Mouse (Mus musculus): ENCODE data around the gene Mnd1.

Mnd1 gene

DNA sequence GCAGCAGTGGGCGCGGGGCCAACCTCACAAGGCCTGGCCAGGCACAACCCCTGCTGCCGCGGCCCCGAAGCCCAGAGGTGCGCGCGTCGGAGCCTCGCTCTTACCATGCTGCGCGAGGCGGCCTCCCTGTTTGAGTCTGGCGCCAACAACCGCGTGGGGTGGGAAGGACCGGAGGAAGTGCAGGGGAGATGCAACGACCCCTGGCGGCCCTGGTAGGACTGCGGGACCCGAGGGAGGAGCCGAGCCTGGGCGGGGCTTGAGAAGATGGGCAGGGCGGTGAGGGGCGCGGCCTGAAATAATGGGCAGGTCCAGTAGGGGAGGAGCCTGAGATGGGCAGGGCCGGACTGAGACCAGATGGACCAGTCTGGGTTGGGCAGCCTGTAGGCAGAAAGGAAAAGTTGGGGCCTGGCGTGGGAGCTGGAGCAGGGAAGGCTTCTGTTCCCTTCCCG lies at the start of gene Mnd1:
Gene Mnd1 (minus strand): TSS at position 229 of the 449 bp plus-strand sequence.
- peak; percentile 99 for DNase-seq (ENCODE audit: extremely low spot score, low spot score)

DNA sequence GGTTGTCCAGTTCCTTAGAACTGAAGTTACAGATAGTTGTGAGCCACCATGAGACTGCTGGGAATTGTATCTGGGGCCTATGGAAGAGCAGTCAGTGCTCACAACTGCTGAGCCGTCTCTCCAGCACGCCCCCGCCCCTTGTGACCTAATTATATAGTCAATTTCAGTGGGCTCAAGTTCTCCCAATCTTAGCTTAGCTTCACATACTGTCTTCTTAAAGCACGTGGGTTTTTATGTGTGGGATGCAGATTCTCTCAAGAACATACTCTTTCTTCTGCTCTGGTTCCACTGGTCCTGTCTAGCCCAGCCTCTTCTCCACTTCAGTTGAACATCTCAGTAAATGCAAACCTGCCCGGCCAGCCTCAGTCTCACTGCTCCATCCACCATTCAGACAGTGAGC lies 49.1 kb upstream of the Mnd1 start:
- no peak for DNase-seq (ENCODE audit: extremely low spot score, low spot score)

DNA sequence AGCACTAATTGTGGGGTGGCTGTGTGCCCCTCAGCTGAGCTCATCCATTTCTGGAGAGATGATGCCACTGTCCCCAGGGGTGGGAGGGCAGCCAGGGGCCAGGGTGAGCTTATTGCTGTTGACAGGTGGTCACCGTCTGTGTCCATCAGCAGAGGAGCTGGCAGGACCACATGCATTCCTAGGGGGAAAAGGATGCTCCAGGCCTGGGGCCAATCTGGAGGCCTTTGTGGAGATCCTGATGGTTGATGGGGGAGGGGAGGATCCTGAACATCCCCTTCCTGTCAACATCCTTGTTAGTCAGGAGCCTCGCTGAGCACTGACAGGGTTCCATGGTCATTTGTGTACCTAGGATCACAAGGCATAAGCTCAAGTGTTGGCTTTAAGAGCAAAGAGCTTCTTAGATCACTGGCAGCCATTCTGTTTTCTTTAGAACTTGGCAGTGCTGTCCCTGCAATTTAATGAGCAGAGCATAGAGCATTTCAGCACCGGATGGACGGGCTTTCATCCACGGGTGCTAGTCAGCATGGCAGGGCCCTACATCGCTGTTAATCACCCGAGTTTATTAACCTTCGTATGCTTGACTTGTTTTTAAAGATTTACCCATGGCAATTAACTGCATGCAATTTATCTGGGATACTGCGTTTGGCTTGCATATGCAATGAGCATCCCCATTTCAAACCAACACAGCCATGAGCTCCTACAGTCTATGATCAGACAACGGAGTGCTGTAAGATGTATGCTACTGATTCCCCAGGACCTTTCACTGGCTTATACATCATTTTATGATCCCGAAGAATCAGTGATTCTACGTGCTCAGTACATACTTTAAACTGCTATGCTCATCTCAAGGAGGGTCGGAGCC lies 45.2 kb upstream of the Mnd1 start:
- DNase-seq (ENCODE audit: extremely low spot score, low spot score): no peak

DNA sequence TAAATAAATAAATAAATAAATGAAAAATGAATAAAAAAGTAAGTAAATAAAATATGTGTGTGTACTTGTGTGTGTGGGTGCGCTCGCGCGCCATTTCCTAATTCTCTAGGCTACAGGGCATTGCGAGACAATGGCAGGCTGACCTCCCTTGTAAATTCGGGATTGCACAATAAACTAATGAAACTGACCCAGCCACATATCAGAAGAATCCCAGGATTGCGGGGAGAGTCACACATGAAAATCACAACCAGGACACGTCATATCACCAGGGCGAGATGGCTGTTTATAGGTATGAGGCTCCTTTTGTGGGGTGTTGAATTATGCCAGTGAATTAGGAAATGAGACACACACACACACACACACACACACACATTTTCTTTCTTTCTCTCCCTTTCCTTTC lies 43.9 kb upstream of the Mnd1 start:
- DNase-seq (ENCODE audit: extremely low spot score, low spot score): no peak

DNA sequence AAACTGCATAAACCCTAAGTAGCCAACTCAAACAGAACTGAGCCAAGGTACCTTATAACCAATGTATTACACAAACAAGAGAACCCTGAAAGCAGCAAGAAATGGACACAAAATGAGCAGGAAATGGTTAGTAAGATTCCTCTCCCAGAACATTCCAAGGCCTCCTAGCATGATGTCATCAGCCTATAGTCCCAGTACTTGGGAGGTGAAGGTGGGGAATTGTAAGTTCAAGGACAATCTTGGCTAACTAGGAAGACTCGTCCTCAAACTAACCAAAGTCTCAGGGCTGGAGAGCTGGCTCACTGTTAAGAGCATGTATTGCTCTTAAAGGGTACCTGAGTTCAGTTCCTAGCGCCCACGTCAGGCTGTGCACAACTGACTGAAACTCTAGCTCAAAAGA lies 42.6 kb upstream of the Mnd1 start:
- no peak for DNase-seq (ENCODE audit: extremely low spot score, low spot score)

DNA sequence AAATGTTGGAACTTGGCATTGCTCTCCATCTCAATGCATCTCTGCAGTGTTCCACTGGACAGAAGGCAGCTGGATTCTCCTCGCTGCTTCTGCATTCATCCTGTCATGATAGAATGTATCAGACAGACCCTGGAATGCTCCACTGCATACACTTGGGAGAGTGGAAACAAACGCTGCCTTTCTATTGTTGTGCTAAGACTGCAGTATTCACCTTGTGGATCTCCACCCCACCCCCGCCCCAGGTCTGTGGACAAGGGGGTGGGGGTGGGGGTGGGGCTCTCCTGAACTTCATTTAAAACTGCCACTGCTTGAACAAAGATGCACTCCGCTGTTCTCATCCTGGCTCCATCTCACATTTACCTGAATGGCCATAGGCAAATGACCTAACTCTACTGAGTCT lies 38.3 kb upstream of the Mnd1 start:
- DNase-seq (ENCODE audit: extremely low spot score, low spot score): no peak

DNA sequence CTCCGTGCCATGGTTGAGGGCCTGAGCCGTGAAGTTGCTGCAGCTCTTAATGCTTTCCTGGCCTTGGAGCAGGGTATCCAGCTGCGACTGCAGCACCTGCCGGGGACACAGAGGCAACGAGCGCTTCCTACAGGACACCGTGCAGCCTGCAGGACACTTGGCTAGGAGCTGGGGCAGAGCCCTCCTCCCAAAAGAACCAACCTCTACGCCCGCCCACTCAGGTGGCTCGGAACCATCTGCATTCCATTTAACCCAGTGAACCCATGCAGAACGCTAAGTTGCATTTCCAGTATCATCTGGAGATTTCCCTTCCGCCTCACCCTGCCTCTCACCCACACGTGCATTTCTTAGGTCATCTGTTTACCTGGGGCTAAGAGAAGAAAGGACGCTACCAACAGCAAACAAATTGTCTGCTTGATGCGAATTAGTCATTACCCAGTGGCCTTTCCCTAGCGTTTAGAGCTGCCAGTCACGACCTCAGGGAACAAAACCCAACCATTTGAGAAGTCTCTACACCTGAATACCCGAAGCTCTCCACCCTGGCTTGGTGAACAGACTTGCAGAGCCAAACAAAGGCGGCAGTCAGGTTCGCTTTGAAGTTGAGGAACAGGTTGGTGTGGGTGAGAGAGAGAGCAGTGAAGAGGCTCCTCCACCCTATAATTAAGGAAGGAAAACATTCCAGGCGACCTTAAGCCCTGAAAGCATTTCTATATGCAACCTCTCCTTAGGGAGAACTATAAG lies 35.7 kb upstream of the Mnd1 start:
- no peak for DNase-seq (ENCODE audit: extremely low spot score, low spot score)

DNA sequence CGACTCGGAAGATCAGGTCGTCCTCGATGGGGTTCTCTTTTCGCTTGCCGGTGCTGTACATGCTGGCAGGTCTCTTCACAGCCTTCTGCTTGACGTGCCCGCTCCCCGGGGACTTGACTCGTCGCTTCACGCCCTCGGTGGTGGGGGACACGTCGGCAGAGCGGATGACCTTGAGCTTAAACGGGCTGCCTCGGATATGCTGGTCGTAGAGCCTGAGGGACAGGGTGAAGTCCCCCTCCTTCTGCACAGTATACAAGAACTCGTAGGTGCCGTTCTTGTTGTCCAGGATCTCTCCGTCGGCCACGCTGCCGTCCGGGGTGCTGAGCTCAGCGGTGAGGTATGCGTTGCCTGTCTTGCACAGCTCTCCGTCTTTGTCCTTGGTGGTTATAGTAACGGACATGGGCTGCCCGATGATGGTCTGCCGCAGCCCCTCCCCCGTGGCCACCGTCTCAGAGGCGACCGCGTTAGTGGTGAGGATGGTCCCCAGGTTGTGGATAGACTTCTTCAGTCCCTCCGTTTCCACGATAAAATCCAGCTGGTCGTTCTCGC lies 35.0 kb upstream of the Mnd1 start:
- peak; percentile 45 for DNase-seq (ENCODE audit: extremely low spot score, low spot score)

DNA sequence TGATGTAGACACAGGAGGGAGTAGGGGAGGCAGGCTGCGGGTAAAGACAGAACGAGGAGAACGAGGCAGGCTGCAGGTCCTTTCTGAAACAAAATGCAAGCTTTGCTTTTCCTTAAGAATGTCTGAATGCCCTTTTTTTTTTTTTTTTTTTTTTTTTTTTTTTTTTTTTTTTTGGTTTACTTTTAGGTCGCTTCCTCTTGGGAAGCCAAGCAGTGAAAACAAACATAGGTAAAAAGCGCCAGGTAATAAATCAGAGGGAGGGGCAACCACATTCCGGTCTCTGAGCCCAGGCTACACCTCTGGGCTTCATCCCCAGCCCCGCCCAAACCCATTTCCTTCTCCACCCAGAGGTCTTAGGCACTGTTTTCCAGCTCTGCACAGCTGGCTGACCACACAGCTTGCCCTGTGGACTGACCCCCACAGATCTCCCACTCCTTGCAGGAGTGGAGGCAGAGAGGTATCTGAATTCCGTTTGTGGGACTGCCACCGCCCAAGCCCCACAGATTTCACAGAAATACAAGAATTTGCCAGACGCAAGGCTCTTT lies 34.1 kb upstream of the Mnd1 start:
- no peak for DNase-seq (ENCODE audit: extremely low spot score, low spot score)

DNA sequence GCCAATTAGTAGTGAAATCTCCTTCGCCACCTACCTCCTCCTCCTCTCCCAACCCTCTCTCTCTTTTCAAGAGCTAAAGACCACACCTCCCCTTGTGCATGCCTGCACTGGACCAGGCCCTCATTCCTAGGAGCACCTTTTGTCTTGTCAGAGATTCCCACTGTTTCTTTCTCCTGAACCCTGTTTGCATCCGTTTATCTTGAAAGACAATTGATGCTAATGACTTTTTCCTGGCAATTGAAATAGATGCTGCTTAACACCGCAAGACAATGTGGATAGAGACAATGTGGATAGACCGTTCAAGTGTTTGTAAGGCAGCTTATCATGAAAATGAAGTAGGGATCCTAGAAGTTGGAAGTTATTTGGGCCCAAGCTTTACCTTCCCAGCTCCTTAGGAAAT lies 26.1 kb upstream of the Mnd1 start:
- no peak for DNase-seq (ENCODE audit: extremely low spot score, low spot score)

DNA sequence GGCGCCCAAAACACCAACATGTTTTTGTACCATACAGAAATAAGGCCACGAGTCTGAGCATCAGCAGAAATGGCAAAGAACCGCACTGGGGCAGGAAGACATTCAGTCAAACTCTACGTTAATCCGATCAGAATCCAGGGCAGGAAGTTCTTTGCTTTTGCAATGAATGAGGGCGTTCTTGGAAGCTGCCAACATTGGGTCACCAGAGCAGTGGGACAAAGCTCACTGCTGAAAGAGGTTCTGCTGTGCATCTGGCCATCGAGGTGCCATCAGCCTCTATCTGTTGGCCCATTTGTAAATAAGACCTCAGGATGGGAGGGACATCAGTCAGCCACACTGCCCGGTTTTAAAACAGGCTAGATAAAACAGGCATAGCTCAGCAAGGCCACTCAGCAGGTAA lies 25.5 kb upstream of the Mnd1 start:
- no peak for DNase-seq (ENCODE audit: extremely low spot score, low spot score)

DNA sequence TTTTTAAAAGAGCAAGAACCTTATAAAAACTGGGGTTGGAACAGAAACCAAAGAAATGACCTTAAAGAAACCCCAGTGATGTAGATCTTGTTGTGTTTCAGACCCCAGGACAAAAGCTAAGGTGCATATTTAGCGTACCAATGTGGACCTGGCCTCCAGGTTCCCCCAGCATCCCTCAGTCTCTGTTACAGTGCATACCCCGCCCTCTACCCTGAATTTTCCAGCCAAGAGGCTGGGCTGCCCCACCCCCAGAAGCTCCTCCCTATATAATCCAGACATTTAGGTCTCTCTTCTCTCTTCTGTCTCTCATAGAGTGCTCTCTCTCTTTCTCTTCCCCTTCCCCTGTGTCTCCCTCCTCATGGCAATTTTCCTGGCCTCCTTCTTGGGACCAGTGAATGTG lies 24.7 kb upstream of the Mnd1 start:
- no peak for DNase-seq (ENCODE audit: extremely low spot score, low spot score)

DNA sequence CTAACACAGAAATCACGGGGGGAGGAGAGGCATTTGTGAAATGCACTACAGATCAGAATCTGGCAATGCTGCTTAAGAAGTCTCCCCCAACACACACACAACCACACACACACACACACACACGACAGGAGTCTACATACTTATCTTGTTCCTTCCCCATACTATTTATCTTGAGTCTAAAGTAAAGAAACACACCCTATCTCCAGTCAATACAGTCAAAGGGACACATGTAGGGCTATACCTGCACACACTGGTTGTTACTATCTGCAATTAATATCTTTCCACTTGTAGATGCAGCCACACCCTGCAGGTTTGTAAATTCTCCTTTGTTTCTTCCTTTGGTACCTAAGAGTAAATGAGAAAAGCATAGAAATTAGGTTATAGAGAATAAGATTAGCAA lies 22.2 kb upstream of the Mnd1 start:
- no peak for DNase-seq (ENCODE audit: extremely low spot score, low spot score)

DNA sequence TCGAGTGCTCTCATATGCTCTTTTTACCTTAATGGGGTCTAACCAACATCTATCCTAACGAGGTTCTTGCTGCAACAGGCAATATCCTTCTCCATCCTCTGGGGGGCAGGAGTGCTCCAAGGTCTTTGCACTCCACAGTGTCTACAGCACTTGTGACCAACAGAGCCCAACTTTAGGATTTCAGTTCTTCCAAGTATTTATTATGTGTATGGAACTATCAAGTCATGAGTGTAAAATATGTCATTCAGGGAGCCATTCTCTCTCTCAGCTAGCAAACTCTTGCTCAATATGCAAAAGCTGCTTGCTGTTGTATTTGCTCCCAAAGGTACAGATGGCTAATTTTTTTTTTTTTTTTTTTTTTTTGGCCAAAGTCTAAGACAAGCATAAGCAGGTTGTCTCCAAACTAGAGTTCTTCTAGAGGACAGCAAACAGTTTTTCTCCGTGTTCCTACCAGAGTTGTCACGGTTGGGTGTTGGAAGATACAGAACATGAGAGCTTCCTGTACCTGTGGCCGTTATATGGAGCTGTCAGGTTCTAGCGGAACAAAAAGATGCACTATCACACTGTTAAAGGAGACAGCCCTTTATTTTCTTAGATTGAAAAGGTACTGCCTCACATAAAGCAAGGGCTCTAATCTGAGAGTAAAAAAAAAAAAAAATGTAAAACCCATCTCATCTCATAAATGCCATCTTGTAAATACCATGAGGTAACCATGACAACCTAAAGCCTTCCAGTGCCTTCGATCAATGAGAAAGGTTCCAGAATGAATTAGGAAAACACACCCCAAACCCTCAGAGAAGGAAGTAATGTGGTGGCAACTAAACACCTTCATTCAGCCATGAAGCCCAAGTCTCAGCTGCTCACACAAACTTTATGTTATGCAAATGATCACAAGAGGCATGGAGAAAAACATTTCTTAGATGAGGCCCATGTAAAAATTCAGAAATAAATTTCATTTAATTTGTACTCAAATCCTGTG lies 20.0 kb upstream of the Mnd1 start:
- DNase-seq (ENCODE audit: extremely low spot score, low spot score): peak; percentile 53

DNA sequence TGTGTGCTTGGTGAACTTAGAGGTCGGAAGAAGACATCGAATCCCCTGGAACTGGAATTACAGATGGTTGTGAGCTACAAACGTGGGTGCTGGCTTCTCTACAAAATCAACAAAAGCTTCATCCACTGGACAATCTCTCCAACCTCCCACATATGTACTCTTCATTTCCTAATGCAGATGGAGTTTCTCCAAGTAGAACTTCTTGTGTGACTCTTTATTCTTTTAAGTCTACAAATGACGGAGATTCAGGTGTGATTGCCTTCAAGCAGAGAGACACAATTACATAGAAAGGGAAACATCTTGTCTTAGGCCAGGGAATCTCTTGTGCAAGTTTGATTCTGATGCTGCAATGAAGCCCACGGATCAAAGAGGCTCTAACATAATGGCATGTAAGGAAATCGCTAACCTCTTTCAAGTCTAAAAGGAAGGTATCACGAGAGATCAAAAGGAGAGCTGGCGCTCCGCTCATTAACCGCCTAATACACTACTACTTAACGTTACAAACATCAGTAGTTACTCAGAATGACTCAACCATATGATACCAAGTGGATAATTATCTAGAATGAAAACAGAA lies 18.1 kb upstream of the Mnd1 start, which contains the start of gene Gm6525:
Gene Gm6525 (plus strand): TSS at position 524 of the 574 bp plus-strand sequence.
- no peak for DNase-seq (ENCODE audit: extremely low spot score, low spot score)

DNA sequence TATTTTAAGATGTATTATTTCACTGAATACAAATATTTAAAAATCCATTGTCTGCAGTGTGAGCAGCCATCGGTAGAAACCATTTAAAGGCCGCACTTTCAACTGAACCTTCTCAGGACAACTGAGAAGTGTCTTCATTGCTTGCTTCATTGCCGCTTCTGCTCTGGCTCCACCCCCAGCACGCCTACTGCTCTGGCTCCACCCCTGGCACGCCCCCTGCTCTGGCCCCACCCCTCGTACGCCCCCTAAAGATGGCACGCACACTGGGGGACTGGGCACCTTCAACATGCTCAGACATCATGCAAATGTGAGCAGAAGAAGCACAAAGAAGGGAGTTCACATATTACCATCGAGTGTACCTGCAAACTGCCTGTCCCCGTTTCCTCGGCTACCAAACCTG lies 16.8 kb upstream of the Mnd1 start:
- DNase-seq (ENCODE audit: extremely low spot score, low spot score): no peak

DNA sequence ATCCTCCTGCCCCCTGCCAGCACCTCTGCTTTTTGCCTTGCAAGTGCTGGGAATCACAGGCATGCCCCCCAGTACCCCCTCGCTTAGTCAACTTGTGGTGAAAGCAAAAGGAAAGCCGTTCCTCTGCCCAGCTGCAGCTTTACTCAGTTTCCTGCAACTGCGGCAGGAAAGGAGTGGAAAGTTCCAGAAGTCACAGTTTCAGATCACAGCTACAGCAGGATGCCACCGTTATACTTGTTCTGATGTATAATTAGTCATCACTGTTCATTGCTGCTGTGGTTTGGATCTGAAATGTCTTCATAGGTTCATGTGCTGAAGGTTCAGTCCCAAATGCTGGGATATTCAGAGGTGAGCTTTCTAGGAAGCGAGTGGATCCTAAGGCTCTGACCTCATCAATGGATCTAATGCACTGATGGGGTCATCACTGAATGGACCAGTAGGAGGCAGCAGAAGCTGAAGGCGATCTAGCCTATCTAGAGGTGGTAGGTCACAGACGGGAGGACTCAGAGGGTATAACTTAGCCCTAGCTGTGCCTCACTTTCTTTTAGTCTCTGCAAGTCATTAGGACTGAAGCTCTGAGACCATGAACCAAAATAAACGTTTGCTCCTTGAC lies 13.9 kb upstream of the Mnd1 start:
- no peak for DNase-seq (ENCODE audit: extremely low spot score, low spot score)

DNA sequence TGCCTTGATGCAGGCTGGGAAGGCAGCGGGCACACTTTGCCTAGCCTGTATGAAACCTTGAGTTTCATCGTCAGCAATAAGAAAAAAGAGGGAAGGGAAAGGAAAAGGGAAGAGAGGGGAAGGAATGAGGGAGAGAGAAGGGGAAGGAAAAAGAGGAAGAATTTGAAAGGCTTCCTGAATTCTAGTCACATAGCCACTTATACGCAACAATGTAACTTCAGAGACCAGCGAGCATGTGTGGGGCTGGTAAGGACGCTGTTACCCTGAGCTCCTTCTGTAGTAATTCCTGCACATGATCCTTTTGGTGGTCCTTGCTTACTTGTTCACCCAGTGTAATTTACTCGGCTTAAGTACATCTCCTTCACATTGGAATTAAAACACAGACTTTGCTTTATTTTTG lies 13.4 kb upstream of the Mnd1 start:
- DNase-seq (ENCODE audit: extremely low spot score, low spot score): no peak

DNA sequence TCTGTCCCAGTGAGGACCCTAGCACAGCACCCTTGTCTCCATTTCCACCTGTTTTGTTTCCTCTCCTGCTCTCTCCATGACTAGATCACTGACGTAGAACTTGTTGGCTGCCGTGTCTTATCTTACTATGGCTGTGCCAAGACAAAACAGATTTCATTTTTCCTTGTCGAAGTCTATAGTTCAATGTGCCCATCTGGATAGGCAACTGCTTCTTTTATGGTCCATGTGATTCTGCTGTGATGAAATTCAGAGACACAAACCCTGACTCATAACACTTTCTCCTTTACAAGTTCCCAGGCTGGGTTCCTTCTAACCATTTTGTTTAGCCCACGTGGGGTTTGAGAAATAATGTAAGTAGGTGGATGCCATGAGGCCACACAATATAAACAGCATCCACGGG lies 10.5 kb upstream of the Mnd1 start:
- DNase-seq (ENCODE audit: extremely low spot score, low spot score): no peak

DNA sequence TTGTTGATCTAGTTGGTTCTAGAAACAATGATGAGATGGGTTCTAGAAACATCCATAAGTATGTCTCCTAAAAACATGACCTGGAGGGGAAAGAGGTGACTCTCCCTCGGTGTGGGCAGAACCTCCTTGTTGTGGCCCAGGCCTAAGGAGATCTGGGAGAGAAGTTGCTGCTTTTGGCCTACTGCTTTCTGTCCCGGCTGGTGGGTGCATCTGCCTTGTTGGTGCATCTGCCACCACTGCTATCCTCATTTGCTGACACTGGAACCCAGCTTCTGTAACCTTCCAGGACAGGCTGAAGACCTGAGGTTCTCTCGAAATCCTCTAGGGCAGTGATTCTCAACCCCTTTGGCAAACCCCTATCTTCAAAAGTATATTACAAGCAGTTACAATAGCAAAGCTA lies 9.8 kb upstream of the Mnd1 start:
- DNase-seq (ENCODE audit: extremely low spot score, low spot score): no peak
